Mouse (Mus musculus) liver, embryonic 16.5 days (tissue): ENCODE data around the gene Tspan14. TPM values are rescaled to one million over a fixed set of nuclear protein-coding genes. Genes with fewer than 3 reads are reported as not detected.

Experiments
- ATAC-seq: fragments of 200-750 bp; cut with Nextera tagmentation; 2 replicates; pipeline ENCODE4 v1.8.0; 2017; ENCODE audit warnings: low read depth, mild to moderate bottlenecking, moderate number of reproducible peaks, moderate library complexity
- H3K27ac ChIP-seq: fragments of 300-500 bp; sonication (generic); 2 replicates; pipeline ENCODE4 v1.5.1; 2014; ENCODE audit warnings: mild to moderate bottlenecking, low read length
- H3K27me3 ChIP-seq: fragments of 300-500 bp; sonication (generic); 2 replicates; pipeline ENCODE4 v1.6.1; 2014; ENCODE audit warnings: low read depth, low read length, mixed read lengths; ENCODE audit not compliant: control insufficient read depth, insufficient read depth
- H3K36me3 ChIP-seq: fragments of 300-500 bp; sonication (generic); 2 replicates; pipeline ENCODE4 v1.6.1; 2014; ENCODE audit warnings: mild to moderate bottlenecking; ENCODE audit not compliant: control insufficient read depth, insufficient read depth
- H3K4me1 ChIP-seq: fragments of 300-500 bp; sonication (generic); 2 replicates; pipeline ENCODE4 v1.6.1; 2014; ENCODE audit warnings: low read depth, low read length, mixed read lengths; ENCODE audit not compliant: control insufficient read depth
- H3K4me2 ChIP-seq: fragments of 300-500 bp; sonication (generic); 2 replicates; pipeline ENCODE4 v1.6.1; 2014; ENCODE audit warnings: low read depth, low read length, mixed read lengths
- H3K4me3 ChIP-seq: fragments of 300-500 bp; sonication (generic); 2 replicates; pipeline ENCODE4 v1.5.1; 2014; ENCODE audit warnings: low read depth, mild to moderate bottlenecking, low read length
- H3K9ac ChIP-seq: fragments of 300-500 bp; sonication (generic); 2 replicates; pipeline ENCODE4 v1.6.1; 2014; ENCODE audit warnings: low read depth, low read length
- H3K9me3 ChIP-seq: fragments of 300-500 bp; sonication (generic); replicated peaks from 2 replicates; pipeline ENCODE4 v1.6.1; 2016; ENCODE audit warnings: low read length; ENCODE audit not compliant: control insufficient read depth
- WGBS: fragments of 180-500 bp; shearing (Covaris S2); extraction: QIAGEN DNeasy Blood & Tissue Kit; methylation state at CpG from one replicate; pipeline ENCODE4 v1.1.7; 2014; ENCODE audit not compliant: insufficient replicate concordance; 5-methylcytosine and 5-hydroxymethylcytosine counted together
- polyA plus RNA-seq: library from polyadenylated mRNA; unstranded; fragments of >200 nt; fragmentation: Nextera tagmentation; extraction: Ambion mirVana; gene quantifications from 2 replicates; pipeline ENCODE4 v1.2.1, GENCODE M21; 2015

Gene Tspan14
- polyA plus RNA-seq, 1 experiment from 2014 or later = 30.0 TPM

DNA sequence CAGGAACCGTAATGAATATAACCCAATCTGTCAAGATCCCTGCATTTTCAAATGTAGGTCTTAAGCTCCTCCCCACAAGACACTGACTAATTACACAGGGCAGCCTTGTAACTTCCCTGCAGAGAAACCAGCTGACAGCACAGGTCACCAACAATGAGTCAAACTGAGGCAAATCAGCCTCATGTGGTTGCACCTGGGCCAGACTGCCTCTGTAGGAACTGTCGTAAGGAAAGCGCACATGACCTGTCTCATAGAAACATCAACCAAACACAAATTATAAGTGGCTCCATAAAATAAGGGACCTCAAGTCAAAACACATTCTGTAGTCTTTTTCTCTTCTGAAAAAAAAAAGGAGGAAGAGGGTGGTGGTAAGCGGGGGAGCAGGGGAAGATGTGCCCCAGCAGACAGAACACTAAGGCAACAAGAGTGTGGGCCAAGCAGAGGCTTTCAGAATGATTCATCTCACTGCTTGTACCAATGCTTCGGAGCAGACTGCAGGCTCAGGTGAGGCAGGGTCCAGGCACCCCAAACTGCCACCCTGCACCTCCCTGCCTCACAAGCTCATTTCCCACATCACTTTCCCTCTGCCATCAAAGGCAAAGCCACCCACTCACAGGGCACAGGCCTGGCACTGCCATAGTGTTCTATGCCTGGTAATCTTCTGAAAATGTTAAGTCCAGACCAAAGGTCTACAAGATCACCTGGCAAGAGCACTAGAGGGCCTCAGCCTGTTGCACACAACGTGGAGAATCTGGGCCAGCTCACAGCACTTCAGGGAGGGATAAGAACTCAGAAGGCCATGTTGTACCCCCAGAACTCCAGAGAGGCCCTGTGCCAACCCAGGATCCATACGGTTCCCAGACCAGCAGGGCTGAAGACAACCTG is 16.6 kb downstream of the Tspan14 start:
- Histone ChIP-seq H3K4me3 (no peak overlapping the region), H3K27ac (no peak overlapping the region; the same call in 1 of the 2 replicates), H3K9ac (no peak overlapping the region), H3K9me3 (no peaks in the 10 kb centered on the region), H3K4me1 (peaks cover 47% of the 10 kb centered on the region), H3K4me2 (no peak overlapping the region), H3K36me3 (no peaks in the 10 kb centered on the region), H3K27me3 (no peaks in the 10 kb centered on the region)
- WGBS = 63% methylated on average over 7 of the region's 7 CpGs
- no peak for ATAC-seq

DNA sequence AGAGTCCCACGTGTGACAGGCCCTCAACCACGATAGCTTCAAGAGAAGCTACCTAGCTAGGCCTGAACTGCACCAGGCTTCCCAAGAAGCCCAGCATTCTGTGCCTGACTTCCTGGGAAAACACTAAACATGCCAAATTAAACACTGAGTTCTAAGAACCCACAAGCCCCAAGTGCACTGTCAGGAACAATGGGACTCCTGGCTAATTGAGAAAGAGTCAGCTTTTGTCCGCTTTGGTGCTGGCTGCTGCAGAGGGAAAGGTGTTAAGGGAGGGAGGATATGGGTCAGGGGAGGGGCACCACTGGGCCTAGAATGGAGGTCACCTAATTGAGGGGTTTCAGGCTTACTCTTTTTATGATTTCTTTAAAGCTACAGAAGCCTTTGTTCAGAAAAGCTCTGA is 17.6 kb downstream of the Tspan14 start:
- H3K36me3 ChIP-seq = no peaks in the 10 kb centered on the region
- H3K27me3 ChIP-seq = no peaks in the 10 kb centered on the region
- H3K4me2 ChIP-seq = no peak overlapping the region
- H3K4me1 ChIP-seq = peaks cover 37% of the 10 kb centered on the region
- no peak overlapping the region for H3K27ac ChIP-seq
- WGBS = 59% methylated on average over 3 of the region's 3 CpGs
- no peak for ATAC-seq
- H3K9ac ChIP-seq = no peak overlapping the region
- H3K9me3 ChIP-seq = no peaks in the 10 kb centered on the region
- H3K4me3 ChIP-seq = no peak overlapping the region

DNA sequence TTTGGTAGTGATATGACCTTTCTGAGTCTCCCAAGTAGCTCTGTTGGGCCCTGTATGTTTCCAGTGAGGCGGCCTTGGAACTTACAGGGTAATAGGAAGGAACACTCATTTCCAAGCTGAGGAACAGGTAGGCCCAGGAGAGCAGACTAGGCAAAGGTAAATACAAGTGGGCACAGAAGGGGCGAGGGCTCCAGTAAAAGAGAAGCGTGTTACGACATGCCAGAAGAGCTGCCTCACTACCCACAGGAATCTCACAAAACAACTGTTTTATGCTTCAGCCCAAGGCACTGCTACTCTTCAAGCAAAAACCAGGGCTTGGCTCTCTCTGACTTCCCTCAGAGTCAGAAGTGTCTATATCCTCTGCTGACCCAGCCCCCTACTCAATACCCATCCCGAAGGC is 18.1 kb downstream of the Tspan14 start:
- H3K4me3 ChIP-seq = no peak overlapping the region
- H3K36me3 ChIP-seq = no peaks in the 10 kb centered on the region
- peak overlapping the region; percentile 95 for H3K27ac ChIP-seq
- H3K4me2 ChIP-seq = peak overlapping the region; percentile 71
- H3K27me3 ChIP-seq = no peaks in the 10 kb centered on the region
- H3K4me1 ChIP-seq = peaks cover 40% of the 10 kb centered on the region
- no peaks in the 10 kb centered on the region for H3K9me3 ChIP-seq
- no peak for ATAC-seq
- 0 out of 2 replicates have a peak overlapping the region, but pooled peaks have one; percentile 9 for H3K9ac ChIP-seq
- 81% methylated on average over 5 of the region's 5 CpGs for WGBS

DNA sequence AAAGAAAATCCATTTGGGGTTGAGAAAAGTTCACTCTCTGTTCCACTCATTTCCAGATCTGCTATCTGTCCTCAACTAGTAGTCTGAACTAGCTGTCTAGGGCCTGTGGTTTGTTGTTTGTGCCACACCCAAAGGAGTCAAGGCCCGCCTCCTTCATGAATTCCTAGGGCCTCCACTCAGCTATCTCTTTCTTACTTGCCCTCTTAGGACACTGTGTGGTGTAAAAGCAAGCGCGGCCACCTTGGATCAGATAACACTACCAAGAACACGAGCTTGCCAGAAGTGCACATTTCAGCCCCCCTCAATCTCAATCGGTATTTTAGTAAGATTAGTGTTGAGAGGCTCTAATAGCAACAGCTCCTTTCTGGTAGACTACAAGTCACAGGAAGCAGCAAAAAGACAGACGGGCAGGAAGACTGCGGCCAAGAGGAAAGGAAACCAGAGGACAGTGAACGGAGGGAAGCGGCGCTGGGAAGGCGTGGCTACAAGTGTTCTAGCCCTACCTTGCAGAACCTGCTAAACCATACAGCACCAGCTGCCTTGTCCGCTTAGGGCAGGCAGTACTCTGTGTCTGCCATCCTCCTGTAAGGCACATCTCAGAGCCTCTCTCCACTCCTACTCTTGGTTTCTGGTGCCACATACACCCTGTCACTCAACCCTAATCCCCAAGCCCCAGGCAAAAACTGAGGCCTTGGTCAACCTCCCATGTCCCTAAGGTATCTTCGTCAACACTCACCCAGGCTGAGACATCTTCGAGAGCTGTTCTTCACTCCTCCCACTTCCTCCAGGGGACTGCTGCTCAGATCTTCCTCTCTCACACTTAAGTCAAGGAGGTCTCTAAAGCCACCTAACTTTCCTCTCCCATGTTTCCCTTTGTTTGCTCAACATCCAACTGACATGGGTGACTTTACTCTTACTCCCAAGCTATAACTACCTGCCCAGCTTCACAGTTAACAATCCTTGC is 18.9 kb downstream of the Tspan14 start:
- Histone ChIP-seq H3K27me3 (no peaks in the 10 kb centered on the region), H3K9me3 (no peaks in the 10 kb centered on the region), H3K27ac (peak overlapping the region; percentile 95), H3K36me3 (no peaks in the 10 kb centered on the region), H3K4me3 (peak overlapping the region; percentile 47), H3K9ac (peak overlapping the region; percentile 35), H3K4me2 (peak overlapping the region; percentile 71), H3K4me1 (peaks cover 41% of the 10 kb centered on the region)
- 16% methylated on average over 14 of the region's 14 CpGs for WGBS
- ATAC-seq = peak; percentile 93

DNA sequence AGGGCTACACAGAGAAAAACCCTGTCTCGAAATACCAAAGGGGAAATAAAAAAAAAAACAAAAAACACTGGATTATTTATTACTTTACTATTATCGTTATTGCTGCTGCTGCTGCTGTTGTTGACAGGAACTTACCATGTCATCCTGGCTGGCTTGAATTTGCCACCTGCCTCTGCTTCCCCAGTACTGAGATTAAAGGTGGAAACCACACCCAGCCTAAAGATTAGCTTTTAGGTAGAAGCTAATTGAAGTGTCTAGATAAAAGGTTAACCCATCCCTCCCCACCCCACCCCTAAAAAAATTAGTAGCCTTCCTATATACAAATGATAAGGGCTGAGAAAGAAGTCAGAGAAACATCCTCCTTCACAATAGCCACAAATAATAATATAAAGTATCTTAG is 22.8 kb downstream of the Tspan14 start:
- Histone ChIP-seq H3K4me3 (no peak overlapping the region), H3K27me3 (no peaks in the 10 kb centered on the region), H3K4me2 (no peak overlapping the region), H3K9ac (no peak overlapping the region), H3K4me1 (peaks cover 26% of the 10 kb centered on the region), H3K36me3 (no peaks in the 10 kb centered on the region), H3K27ac (no peak overlapping the region), H3K9me3 (no peaks in the 10 kb centered on the region)
- ATAC-seq = no peak
- WGBS = 59% methylated on average over 2 of the region's 2 CpGs

DNA sequence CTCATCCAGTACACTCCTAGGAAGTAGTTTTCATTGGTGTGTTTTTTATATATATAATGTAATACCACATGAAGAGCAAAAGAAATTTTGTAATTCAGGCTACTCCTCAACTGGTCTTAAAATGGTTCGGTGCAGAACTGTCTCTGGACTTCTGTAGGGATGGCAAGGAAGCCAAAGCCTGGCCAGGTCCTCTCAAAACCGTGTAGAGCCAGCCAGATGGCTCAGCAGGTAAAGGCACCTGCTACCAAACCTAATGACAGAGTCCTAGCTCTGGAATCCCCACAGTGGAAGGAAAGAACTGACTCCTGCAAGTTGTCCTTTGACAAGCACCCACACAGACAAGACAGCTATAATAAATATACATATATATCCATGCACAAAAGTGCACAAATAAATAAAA is 24.2 kb downstream of the Tspan14 start:
- no peak overlapping the region for H3K9ac ChIP-seq
- H3K27me3 ChIP-seq = no peaks in the 10 kb centered on the region
- H3K4me1 ChIP-seq = peaks cover 13% of the 10 kb centered on the region
- H3K9me3 ChIP-seq = no peaks in the 10 kb centered on the region
- WGBS = 67% methylated on average over 2 of the region's 2 CpGs
- no peak overlapping the region for H3K4me3 ChIP-seq
- ATAC-seq = no peak
- no peak overlapping the region for H3K27ac ChIP-seq
- H3K36me3 ChIP-seq = no peaks in the 10 kb centered on the region
- no peak overlapping the region for H3K4me2 ChIP-seq

DNA sequence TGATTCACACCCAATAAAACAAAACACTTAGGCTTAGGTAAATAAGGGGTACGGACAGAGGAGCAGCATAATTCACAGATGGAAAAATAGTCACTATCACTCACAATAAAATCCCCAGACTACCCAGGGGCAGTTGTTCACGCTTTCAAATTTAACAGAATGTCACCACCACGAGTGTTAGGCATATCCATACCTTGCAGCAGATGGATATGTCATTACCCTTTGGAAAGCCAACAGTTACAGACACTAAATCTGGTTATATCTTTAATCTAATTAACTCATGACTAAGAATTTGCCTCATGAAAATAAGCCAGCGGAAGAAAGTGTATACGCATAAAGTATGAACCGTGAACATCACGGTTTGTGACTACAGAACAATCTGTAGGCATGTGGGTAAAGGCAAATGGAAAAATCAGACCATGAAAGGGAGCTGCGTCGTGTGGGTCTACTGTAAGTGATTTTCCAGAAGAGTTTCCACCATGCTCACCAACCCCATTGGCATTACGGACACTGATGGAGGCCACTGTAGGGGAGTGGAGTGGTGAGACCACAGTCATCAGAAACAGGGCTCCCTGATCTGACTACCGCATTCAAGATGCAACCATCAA is 28.1 kb downstream of the Tspan14 start:
- no peak overlapping the region for H3K27ac ChIP-seq
- no peak overlapping the region for H3K9ac ChIP-seq
- no peaks in the 10 kb centered on the region for H3K36me3 ChIP-seq
- peaks cover 29% of the 10 kb centered on the region for H3K4me1 ChIP-seq
- no peaks in the 10 kb centered on the region for H3K27me3 ChIP-seq
- no peak overlapping the region for H3K4me3 ChIP-seq
- no peak for ATAC-seq
- WGBS = 79% methylated on average over 11 of the region's 11 CpGs
- H3K9me3 ChIP-seq = no peaks in the 10 kb centered on the region
- H3K4me2 ChIP-seq = no peak overlapping the region

DNA sequence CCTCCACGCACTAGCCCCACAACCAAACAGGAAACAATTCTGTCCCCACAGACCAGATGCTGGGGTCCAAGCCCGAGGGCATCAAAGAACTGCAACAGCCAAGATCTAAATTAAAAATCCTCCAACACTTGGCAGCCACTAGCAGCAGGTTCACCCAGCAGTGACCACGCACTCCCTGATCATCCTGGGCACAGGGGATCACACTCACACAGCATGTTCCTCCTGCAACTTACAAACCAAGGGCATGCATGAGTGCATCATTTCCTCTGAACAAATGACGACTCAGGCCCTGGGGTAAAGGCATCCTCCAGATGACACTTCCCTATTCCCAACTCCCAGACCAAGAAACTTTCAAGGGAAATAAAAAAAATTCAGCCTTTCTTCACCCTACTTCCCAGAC is 29.6 kb downstream of the Tspan14 start:
- 37% methylated on average over 4 of the region's 4 CpGs for WGBS
- ATAC-seq = no peak
- no peaks in the 10 kb centered on the region for H3K36me3 ChIP-seq
- H3K4me3 ChIP-seq = no peak overlapping the region
- no peaks in the 10 kb centered on the region for H3K27me3 ChIP-seq
- H3K4me2 ChIP-seq = no peak overlapping the region
- H3K9ac ChIP-seq = no peak overlapping the region
- no peak overlapping the region for H3K27ac ChIP-seq
- H3K9me3 ChIP-seq = no peaks in the 10 kb centered on the region
- peaks cover 37% of the 10 kb centered on the region for H3K4me1 ChIP-seq
